Mouse (Mus musculus): ENCODE measurements around the gene Slc25a33. TPM values are rescaled to one million over a fixed set of nuclear protein-coding genes. Genes with fewer than 3 reads are reported as not detected.
A peak's percentile ranks its signal among the peaks of the same experiment; 100 is the strongest.

Gene Slc25a33
- polyA plus RNA-seq, 1 experiment from 2014 or later: 5.1 TPM

DNA sequence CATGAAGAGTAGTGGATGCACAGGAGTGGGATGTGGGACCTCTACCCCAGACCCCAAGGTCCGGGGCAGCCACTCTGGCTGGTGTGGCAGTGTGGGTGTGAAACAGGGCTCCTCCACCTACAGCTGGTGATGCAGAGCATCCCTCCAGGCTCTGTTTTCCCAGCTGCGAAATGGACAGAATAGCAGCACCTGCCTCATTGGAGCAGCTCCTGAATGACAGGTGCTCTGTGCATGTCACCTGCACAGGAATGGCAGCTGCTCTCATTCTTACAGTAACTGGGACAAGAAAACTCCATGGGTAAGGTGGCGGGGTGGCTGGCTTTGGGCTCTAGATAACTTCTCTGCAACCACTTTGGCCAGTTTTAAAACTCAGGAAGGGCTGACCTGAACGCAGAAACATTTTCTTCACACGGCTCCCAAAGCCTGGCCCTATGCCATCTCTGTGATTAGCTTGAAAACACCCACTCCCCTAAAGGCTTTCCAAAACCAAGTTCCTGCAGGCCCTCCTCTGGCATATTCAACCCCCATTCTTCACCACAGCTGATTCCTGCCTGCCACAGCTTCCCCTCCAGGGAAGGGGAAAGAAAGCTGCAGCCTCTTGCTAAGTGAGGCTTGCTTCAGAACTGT lies 38.3 kb downstream of the Slc25a33 start:
- H3K4me3 ChIP-seq: peak overlapping the region; percentile 85; the same call in 1 of the 2 replicates
- H3K27ac ChIP-seq: no peak overlapping the region; the same call in 1 of the 2 replicates
- no peaks in the 10 kb centered on the region for H3K9me3 ChIP-seq (replicated peaks)
- ATAC-seq (replicated peaks; ENCODE audit: insufficient number of reproducible peaks, insufficient read depth, low FRiP score, low read depth): no peak
- peaks cover 67% of the 10 kb centered on the region for H3K4me1 ChIP-seq (replicated peaks)
- 55% methylated on average over 5 of the region's 5 CpGs for WGBS
- H3K36me3 ChIP-seq: peaks cover 4% of the 10 kb centered on the region; the same call in 1 of the 2 replicates
- no peaks in the 10 kb centered on the region for H3K27me3 ChIP-seq
- 0 out of 2 replicates have a peak overlapping the region, but pooled peaks have one; percentile 86 for H3K9ac ChIP-seq
- H3K4me2 ChIP-seq: peak overlapping the region; percentile 89

DNA sequence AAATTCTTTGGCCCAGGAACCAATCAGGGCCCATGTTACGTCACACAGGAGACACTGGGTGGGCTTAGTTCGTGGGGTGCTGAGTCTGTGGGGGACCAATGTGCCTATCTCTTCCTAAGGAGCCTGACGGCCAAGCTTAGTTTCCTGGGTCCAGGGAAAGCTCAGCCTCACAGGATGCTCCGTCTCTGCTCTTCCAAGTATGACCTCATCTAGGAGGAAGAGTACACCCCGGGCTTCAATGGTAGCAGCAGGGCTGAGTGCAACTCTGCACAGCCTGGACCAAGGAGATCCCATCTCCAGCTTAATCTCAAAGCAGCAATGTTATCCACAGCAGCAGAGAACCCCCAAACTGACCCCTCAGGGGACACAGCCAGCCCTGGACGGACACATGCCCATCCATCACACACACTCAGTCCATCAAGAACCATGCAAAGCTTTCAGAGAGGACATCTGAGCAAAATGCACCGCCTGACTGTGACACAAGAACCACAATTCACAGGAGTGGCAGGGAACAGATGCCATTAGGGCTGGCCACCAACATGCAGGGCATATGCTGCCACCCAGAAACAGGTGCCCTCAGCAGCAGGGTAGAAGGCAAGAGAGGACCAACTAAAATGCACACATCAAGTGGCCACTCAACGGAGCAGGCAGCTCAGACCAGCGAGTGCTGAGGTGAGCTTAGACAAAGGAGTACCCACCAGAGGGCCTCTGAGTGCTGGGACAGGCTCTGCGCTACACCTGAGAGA lies 39.2 kb downstream of the Slc25a33 start:
- WGBS: 66% methylated on average over 10 of the region's 10 CpGs
- Histone ChIP-seq H3K27ac (peak overlapping the region; percentile 58), H3K4me1 (replicated peaks) (peaks cover 69% of the 10 kb centered on the region), H3K4me3 (no peak overlapping the region), H3K4me2 (no peak overlapping the region), H3K36me3 (peaks cover 9% of the 10 kb centered on the region; the same call in 1 of the 2 replicates), H3K9me3 (replicated peaks) (no peaks in the 10 kb centered on the region), H3K9ac (no peak overlapping the region), H3K27me3 (no peaks in the 10 kb centered on the region)
- no peak for ATAC-seq (replicated peaks; ENCODE audit: insufficient number of reproducible peaks, insufficient read depth, low FRiP score, low read depth)

DNA sequence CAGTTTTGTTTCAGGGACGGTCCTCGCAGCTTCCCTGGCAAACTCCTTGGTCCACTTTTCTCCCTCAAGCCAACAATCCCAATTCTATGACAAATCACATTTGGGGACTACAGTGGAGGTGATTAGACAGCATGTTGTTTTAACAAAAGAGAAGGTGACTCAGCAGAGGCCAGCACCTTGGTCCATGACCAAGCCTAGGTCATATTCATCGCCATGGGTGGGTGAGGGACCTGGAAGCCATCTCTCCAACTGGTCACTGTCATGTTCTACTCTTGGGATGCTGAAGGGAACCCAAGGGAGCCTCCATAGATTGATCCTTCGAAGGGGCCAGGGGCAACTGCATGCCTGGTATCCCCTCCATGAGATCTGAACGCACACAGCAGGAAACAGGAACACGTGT lies 39.8 kb downstream of the Slc25a33 start:
- WGBS: 81% methylated on average over 6 of the region's 6 CpGs
- no peak overlapping the region for H3K4me3 ChIP-seq
- H3K9me3 ChIP-seq (replicated peaks): no peaks in the 10 kb centered on the region
- H3K27me3 ChIP-seq: no peaks in the 10 kb centered on the region
- ATAC-seq (replicated peaks; ENCODE audit: insufficient number of reproducible peaks, insufficient read depth, low FRiP score, low read depth): no peak
- H3K4me2 ChIP-seq: no peak overlapping the region
- H3K36me3 ChIP-seq: peaks cover 16% of the 10 kb centered on the region
- peak overlapping the region; percentile 58 for H3K27ac ChIP-seq
- H3K9ac ChIP-seq: no peak overlapping the region
- H3K4me1 ChIP-seq (replicated peaks): peaks cover 72% of the 10 kb centered on the region

DNA sequence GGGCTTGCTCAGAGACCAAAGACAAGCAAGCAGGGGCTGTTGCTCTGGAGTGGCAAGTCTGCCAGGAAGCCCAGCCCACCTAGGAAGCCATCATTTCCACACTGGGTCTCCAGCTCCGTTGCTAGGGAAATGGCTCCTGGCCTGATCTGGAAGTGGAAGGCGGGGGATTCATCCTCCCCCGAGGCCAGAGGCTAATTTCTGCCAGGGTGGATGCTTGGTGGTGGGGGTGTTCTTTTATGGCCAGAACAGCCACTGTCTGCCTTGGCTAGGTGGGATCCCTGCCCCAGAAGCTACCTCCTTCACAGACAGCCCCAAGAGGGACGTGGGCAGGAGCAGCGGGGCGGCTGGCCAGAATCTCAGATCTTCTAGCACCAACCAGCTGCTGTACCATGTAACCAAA lies 40.3 kb downstream of the Slc25a33 start:
- 52% methylated on average over 6 of the region's 6 CpGs for WGBS
- H3K4me1 ChIP-seq (replicated peaks): peaks cover 76% of the 10 kb centered on the region

DNA sequence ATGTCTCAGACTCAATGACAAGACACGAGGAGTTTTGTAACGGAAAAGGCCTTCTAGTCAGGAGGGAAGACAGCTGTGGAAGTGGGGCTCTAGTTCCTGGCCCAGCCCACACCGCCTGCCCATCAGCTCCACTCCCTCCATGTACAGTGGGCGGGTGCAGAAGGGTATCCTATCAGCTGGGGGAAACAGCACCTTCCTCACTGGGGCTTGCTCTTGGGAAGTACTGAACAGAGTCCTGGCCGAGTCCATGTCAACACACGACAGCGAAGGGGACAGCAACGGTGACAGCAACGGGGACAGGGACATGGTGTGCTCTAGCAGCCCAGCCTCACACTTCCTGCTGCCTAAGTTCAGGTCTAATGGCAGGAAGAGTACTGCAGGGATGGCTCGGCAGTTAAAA lies 41.3 kb downstream of the Slc25a33 start:
- no peak for ATAC-seq (replicated peaks; ENCODE audit: insufficient number of reproducible peaks, insufficient read depth, low FRiP score, low read depth)
- Histone ChIP-seq H3K4me3 (no peak overlapping the region), H3K27ac (peak overlapping the region; percentile 58), H3K4me1 (replicated peaks) (peaks cover 74% of the 10 kb centered on the region), H3K9me3 (replicated peaks) (no peaks in the 10 kb centered on the region), H3K9ac (no peak overlapping the region), H3K4me2 (no peak overlapping the region), H3K36me3 (peaks cover 27% of the 10 kb centered on the region), H3K27me3 (no peaks in the 10 kb centered on the region)
- 50% methylated on average over 10 of the region's 10 CpGs for WGBS

More for the DNA sequence above, 40.3 kb downstream of the Slc25a33 start:
- ATAC-seq (replicated peaks; ENCODE audit: insufficient number of reproducible peaks, insufficient read depth, low FRiP score, low read depth): no peak
- no peaks in the 10 kb centered on the region for H3K27me3 ChIP-seq
- peaks cover 21% of the 10 kb centered on the region for H3K36me3 ChIP-seq
- H3K9ac ChIP-seq: no peak overlapping the region
- no peak overlapping the region for H3K4me3 ChIP-seq
- no peak overlapping the region for H3K4me2 ChIP-seq
- no peaks in the 10 kb centered on the region for H3K9me3 ChIP-seq (replicated peaks)
- peak overlapping the region; percentile 58 for H3K27ac ChIP-seq

DNA sequence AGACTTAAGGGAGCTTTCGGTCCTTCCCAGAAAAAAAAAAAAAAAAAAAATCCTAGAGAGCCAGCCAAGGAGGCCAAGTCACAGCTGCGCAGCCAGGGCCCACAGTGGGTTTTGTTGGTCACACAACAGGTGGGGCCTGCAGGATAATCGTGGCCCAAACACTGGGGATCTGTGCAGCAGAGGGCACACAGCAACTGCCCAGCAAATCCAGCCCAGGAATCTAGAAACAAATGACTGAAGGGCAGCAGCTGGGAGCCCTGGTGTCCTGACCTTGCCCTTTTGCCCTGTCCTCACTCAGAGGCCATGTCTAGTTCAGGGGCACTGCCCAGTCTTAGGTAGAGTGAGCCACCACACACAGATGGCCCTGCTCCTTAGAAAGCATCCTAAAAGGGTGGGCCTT lies 41.8 kb downstream of the Slc25a33 start:
- Histone ChIP-seq H3K4me2 (no peak overlapping the region), H3K27ac (peak overlapping the region; percentile 58; the same call in 1 of the 2 replicates), H3K36me3 (peaks cover 32% of the 10 kb centered on the region), H3K4me1 (replicated peaks) (peaks cover 73% of the 10 kb centered on the region), H3K9ac (no peak overlapping the region), H3K27me3 (no peaks in the 10 kb centered on the region), H3K4me3 (no peak overlapping the region), H3K9me3 (replicated peaks) (no peaks in the 10 kb centered on the region)
- 93% methylated on average over 3 of the region's 3 CpGs for WGBS
- no peak for ATAC-seq (replicated peaks; ENCODE audit: insufficient number of reproducible peaks, insufficient read depth, low FRiP score, low read depth)

DNA sequence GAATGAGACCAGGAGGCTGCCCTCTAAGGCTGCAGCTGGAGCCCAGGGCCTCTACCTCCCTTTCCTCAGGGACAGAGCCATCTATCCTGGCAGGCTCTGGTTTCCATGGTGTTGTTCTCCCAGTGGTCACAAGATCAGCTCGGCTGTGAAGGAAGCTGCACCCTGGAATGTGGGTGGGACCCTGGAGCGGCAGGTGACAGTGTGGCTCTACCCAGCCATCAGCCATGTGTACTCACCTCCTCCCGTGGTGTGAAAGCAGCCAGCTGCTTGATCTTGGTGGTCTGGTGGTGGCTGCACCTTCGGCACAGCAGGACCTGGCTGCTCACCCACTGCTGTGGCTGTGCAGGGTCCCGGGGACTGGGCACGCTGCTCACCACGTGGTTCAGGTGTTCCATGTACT lies 43.2 kb downstream of the Slc25a33 start:
- H3K9ac ChIP-seq: no peak overlapping the region
- peak overlapping the region; percentile 49 for H3K27ac ChIP-seq
- peaks cover 61% of the 10 kb centered on the region for H3K4me1 ChIP-seq (replicated peaks)
- H3K4me3 ChIP-seq: no peak overlapping the region
- no peak for ATAC-seq (replicated peaks; ENCODE audit: insufficient number of reproducible peaks, insufficient read depth, low FRiP score, low read depth)
- 60% methylated on average over 7 of the region's 7 CpGs for WGBS
- peaks cover 47% of the 10 kb centered on the region for H3K36me3 ChIP-seq
- no peaks in the 10 kb centered on the region for H3K9me3 ChIP-seq (replicated peaks)
- H3K27me3 ChIP-seq: no peaks in the 10 kb centered on the region
- H3K4me2 ChIP-seq: 0 out of 2 replicates have a peak overlapping the region, but pooled peaks have one; percentile 15

DNA sequence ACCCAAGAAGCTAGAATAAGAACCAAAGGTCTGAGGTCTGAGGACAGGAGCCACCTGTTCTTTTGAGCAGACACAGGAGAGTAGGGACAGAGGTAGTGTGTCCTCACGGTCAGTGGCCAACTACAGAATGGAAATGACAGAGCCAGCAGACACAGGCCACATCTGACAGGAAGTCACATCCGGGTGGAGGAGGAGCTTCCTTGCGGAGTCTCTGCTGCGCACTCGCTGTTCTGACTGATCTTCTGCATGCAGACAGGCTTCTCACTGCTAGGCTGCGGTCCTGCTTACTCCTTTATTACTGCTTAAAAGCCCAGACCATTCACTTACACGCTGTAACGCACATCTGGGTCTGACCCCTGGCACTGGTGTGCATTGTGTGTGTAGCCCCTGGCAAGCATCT lies 45.3 kb downstream of the Slc25a33 start:
- no peak for ATAC-seq (replicated peaks; ENCODE audit: insufficient number of reproducible peaks, insufficient read depth, low FRiP score, low read depth)
- no peak overlapping the region for H3K4me2 ChIP-seq
- no peak overlapping the region for H3K4me3 ChIP-seq
- peaks cover 56% of the 10 kb centered on the region for H3K36me3 ChIP-seq
- H3K9ac ChIP-seq: no peak overlapping the region
- WGBS: 81% methylated on average over 8 of the region's 8 CpGs
- no peaks in the 10 kb centered on the region for H3K9me3 ChIP-seq (replicated peaks)
- peaks cover 54% of the 10 kb centered on the region for H3K4me1 ChIP-seq (replicated peaks)
- no peaks in the 10 kb centered on the region for H3K27me3 ChIP-seq
- H3K27ac ChIP-seq: 0 out of 2 replicates have a peak overlapping the region, but pooled peaks have one; percentile 15

DNA sequence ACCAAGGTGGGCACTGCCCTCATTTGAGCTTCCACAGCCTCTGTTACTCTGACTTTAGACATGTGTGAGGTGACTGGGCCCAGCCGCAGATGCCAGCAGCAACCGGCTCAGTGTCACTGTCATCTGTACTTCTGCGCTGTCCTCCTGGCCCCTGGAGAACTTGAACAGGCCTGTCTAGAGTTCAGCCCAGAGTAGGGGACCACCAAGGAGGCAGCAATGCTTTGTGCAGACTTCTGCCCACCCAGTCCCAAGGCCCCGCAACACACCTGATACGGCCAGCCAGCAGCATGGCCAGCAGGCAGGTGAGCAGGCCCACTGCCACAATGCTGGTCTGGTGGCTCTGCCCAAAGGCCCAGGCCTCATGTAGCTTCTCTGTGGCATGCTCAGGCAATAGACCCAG lies 46.4 kb downstream of the Slc25a33 start:
- Histone ChIP-seq H3K27ac (no peak overlapping the region), H3K4me1 (replicated peaks) (peaks cover 43% of the 10 kb centered on the region), H3K36me3 (peaks cover 56% of the 10 kb centered on the region), H3K9ac (no peak overlapping the region), H3K27me3 (no peaks in the 10 kb centered on the region), H3K4me3 (no peak overlapping the region), H3K4me2 (no peak overlapping the region), H3K9me3 (replicated peaks) (no peaks in the 10 kb centered on the region)
- no peak for ATAC-seq (replicated peaks; ENCODE audit: insufficient number of reproducible peaks, insufficient read depth, low FRiP score, low read depth)
- WGBS: 88% methylated on average over 5 of the region's 5 CpGs

DNA sequence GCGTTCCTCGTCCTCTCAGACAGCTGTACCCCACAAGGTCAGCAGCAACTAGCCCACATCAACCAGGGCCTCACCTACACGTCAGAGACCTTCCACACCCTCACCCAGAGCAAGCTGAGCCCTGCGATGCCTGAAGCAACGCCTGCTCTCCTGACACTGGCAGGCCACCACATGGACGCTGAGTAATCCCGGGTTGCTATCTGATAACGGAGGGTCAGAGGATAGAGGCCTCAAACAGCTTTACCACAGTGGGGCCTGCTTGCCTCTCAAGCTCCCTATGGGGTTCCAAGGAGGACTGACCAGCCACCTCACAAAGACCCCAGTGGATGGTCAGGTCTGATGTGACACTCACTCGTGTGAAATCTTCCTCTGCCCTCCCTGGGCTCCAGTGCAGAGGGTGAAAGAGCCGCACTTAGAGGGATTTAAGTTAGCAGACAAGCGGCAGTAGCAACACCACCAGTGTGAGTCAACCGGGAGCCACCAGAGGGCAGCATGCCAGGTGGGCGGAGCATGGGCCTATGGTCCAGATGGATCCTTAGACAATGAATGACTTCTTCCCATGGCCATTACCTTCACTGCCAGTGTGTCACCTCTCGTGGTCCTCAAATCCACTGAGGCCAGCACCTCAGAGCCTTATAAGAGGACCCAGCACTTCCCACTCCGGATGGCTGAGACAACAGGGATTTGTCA lies 48.3 kb downstream of the Slc25a33 start:
- peaks cover 26% of the 10 kb centered on the region for H3K4me1 ChIP-seq (replicated peaks)
- H3K27ac ChIP-seq: no peak overlapping the region
- H3K4me2 ChIP-seq: no peak overlapping the region
- no peaks in the 10 kb centered on the region for H3K27me3 ChIP-seq
- WGBS: 53% methylated on average over 15 of the region's 15 CpGs
- H3K4me3 ChIP-seq: no peak overlapping the region
- H3K9ac ChIP-seq: no peak overlapping the region; the same call in 1 of the 2 replicates
- no peak for ATAC-seq (replicated peaks; ENCODE audit: insufficient number of reproducible peaks, insufficient read depth, low FRiP score, low read depth)
- H3K36me3 ChIP-seq: peaks cover 58% of the 10 kb centered on the region
- H3K9me3 ChIP-seq (replicated peaks): no peaks in the 10 kb centered on the region

DNA sequence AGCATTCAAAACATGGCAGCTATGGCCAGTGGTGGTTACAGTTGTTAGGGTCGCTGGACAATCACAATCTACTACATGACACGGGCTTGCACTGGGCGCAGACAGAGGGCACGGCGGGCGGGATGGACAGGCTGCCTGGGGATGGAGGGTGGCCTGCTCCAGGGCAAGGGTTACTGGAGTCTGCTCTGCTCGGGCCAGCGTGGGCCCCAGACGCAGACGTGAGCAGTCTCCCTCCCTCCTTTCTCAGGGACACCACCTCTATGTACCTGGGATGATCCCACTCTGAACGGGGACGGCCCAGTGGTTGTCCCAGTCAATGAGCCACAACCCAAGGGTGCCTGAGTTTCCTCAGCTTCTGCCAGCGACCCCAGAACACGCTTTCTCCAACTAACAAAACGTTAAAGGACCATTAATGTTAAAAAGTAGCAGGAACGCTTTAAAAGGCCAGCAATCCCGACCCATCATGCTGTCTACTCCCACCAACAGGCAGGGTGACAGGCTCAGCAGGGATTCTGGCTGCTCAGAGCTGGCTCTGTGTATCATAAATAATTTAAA lies 49.1 kb downstream of the Slc25a33 start:
- no peaks in the 10 kb centered on the region for H3K9me3 ChIP-seq (replicated peaks)
- H3K4me2 ChIP-seq: no peak overlapping the region
- no peak overlapping the region for H3K9ac ChIP-seq
- ATAC-seq (replicated peaks; ENCODE audit: insufficient number of reproducible peaks, insufficient read depth, low FRiP score, low read depth): no peak
- WGBS: 90% methylated on average over 17 of the region's 17 CpGs
- no peaks in the 10 kb centered on the region for H3K27me3 ChIP-seq
- H3K4me3 ChIP-seq: no peak overlapping the region
- no peak overlapping the region for H3K27ac ChIP-seq
- peaks cover 24% of the 10 kb centered on the region for H3K4me1 ChIP-seq (replicated peaks)
- peaks cover 61% of the 10 kb centered on the region for H3K36me3 ChIP-seq

Data from heart, embryonic 15.5 days (tissue).